ENCODE assay signal across 11 mouse cellular contexts in the genomic region with DNA sequence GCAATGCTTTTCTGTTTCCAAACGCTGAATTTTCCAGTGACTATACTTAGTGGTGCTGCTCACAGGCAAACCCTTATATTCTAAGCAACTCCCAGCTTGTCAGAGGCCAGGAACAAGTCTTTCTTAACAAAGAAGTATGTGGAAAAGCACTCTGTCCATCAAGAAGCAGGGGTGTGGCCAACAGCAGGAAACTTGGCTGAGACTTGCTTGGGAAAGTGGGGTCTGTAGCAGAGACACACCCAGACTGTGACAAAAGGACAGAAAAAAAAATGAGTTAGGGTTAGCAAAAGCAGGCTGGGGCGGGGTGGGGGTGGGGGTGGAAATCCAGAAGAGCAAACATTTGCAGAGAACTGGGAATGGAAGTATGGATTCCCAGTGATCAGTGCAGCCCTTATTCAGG. TPM values are rescaled to one million over a fixed set of nuclear protein-coding genes. Genes with fewer than 3 reads are reported as not detected.
DNase-seq lines count a peak whose midpoint lies in the region; ATAC-seq lines count a peak whose summit lies in the region.
"Had no signal": no experiment of that assay in that cellular context is flagged by ENCODE, and none has a peak within 500 bp of the region (broad histone marks: within the 10 kb centered on the region; RNA-seq: fewer than 3 reads in every experiment).

No protein-coding gene starts in this region.

- WGBS in intestine, embryonic 15.5 days = 29% methylated on average over 2 of the region's 2 CpGs
- 24% methylated on average over 2 of the region's 2 CpGs for WGBS in intestine, embryonic 16.5 days
- 35% methylated on average over 2 of the region's 2 CpGs for WGBS in embryonic facial prominence, embryonic 12.5 days
- WGBS in kidney, embryonic 15.5 days = 33% methylated on average over 2 of the region's 2 CpGs

- no peaks in the 10 kb centered on the region for H3K4me1 ChIP-seq in intestine, embryonic 15.5 days (replicated peaks)
- H3K4me1 ChIP-seq in intestine, embryonic 16.5 days (ENCODE audit: control insufficient read depth, insufficient read depth, low read length) = no peaks in the 10 kb centered on the region
- H3K4me1 ChIP-seq in embryonic facial prominence, embryonic 12.5 days = peaks cover 4% of the 10 kb centered on the region; the same call in 1 of the 2 replicates
- H3K4me1 ChIP-seq in kidney, embryonic 15.5 days = peaks cover 13% of the 10 kb centered on the region

- H3K27ac ChIP-seq in intestine, embryonic 15.5 days = no peak overlapping the region
- H3K27ac ChIP-seq in intestine, embryonic 16.5 days (ENCODE audit: low read length) = no peak overlapping the region
- 0 out of 2 replicates have a peak overlapping the region, but pooled peaks have one; percentile 25 for H3K27ac ChIP-seq in embryonic facial prominence, embryonic 12.5 days
- H3K27ac ChIP-seq in kidney, embryonic 15.5 days = 0 out of 2 replicates have a peak overlapping the region, but pooled peaks have one; percentile 52
- H3K27ac ChIP-seq: midbrain, embryonic 12.5 days had no signal

- H3K9me3 ChIP-seq in intestine, embryonic 15.5 days = no peaks in the 10 kb centered on the region
- no peaks in the 10 kb centered on the region for H3K9me3 ChIP-seq in intestine, embryonic 16.5 days (ENCODE audit: control insufficient read depth, low read length)
- no peaks in the 10 kb centered on the region for H3K9me3 ChIP-seq in embryonic facial prominence, embryonic 12.5 days
- H3K9me3 ChIP-seq in kidney, embryonic 15.5 days (replicated peaks) = no peaks in the 10 kb centered on the region
- H3K9me3 ChIP-seq: midbrain, embryonic 12.5 days had no signal

- no peak overlapping the region for H3K4me3 ChIP-seq in intestine, embryonic 15.5 days (replicated peaks)
- H3K4me3 ChIP-seq in intestine, embryonic 16.5 days (ENCODE audit: low read length) = no peak overlapping the region
- H3K4me3 ChIP-seq in embryonic facial prominence, embryonic 12.5 days = no peak overlapping the region
- H3K4me3 ChIP-seq in kidney, embryonic 15.5 days (replicated peaks) = no peak overlapping the region
- H3K4me3 ChIP-seq: midbrain, embryonic 12.5 days had no signal

- H3K9ac ChIP-seq in intestine, embryonic 15.5 days = no peak overlapping the region
- H3K9ac ChIP-seq in intestine, embryonic 16.5 days (ENCODE audit: low read depth, low read length) = no peak overlapping the region
- H3K9ac ChIP-seq in embryonic facial prominence, embryonic 12.5 days = no peak overlapping the region
- no peak overlapping the region for H3K9ac ChIP-seq in kidney, embryonic 15.5 days
- H3K9ac ChIP-seq: midbrain, embryonic 12.5 days had no signal

- H3K4me2 ChIP-seq in intestine, embryonic 15.5 days (replicated peaks) = no peak overlapping the region
- H3K4me2 ChIP-seq in intestine, embryonic 16.5 days (ENCODE audit: low read depth, low read length) = no peak overlapping the region
- no peak overlapping the region for H3K4me2 ChIP-seq in embryonic facial prominence, embryonic 12.5 days (replicated peaks)
- H3K4me2 ChIP-seq in kidney, embryonic 15.5 days = no peak overlapping the region
- H3K4me2 ChIP-seq: midbrain, embryonic 12.5 days had no signal

- no peaks in the 10 kb centered on the region for H3K36me3 ChIP-seq in intestine, embryonic 15.5 days
- no peaks in the 10 kb centered on the region for H3K36me3 ChIP-seq in intestine, embryonic 16.5 days (ENCODE audit: control insufficient read depth, insufficient read depth, low read length)
- H3K36me3 ChIP-seq in embryonic facial prominence, embryonic 12.5 days = no peaks in the 10 kb centered on the region
- no peaks in the 10 kb centered on the region for H3K36me3 ChIP-seq in kidney, embryonic 15.5 days
- H3K36me3 ChIP-seq: midbrain, embryonic 12.5 days had no signal

- DNase-seq in lung, postnatal 25 days (ENCODE audit: low spot score) = peak; percentile 51
- DNase-seq in c-Kit-positive CD71-positive TER-119-positive erythroid progenitor cells, embryonic 14.5 days (ENCODE audit: low spot score) = no peak
- DNase-seq in left cerebral cortex, adult 11 months (ENCODE audit: low spot score) = no peak
- DNase-seq in left cerebral cortex, adult 18-20 months (ENCODE audit: low spot score in 2 of 2) = no peak
- DNase-seq: adrenal gland, adult 2 months had no signal

- no peaks in the 10 kb centered on the region for H3K27me3 ChIP-seq in intestine, embryonic 15.5 days (replicated peaks)
- H3K27me3 ChIP-seq in intestine, embryonic 16.5 days (replicated peaks; ENCODE audit: control insufficient read depth, insufficient read depth, low read length) = no peaks in the 10 kb centered on the region
- no peaks in the 10 kb centered on the region for H3K27me3 ChIP-seq in embryonic facial prominence, embryonic 12.5 days
- H3K27me3 ChIP-seq in kidney, embryonic 15.5 days = no peaks in the 10 kb centered on the region
- H3K27me3 ChIP-seq: CH12.LX; midbrain, embryonic 12.5 days had no signal

- ATAC-seq in intestine, embryonic 15.5 days = peak; percentile 55
- no peak for ATAC-seq in intestine, embryonic 16.5 days
- no peak for ATAC-seq in embryonic facial prominence, embryonic 12.5 days (ENCODE audit: insufficient number of reproducible peaks, insufficient read depth, low FRiP score, low TSS enrichment)
- ATAC-seq in kidney, embryonic 15.5 days (replicated peaks; ENCODE audit: low FRiP score) = peak; percentile 54; the same call in 1 of the 2 replicates

RNA-seq across cellular contexts. Expression of gene Fstl1, which starts 23.8 kb away (rescaled TPM):
- 232 and 269 TPM in 2 replicates for polyA plus RNA-seq in intestine, embryonic 15.5 days (2015; fragmentation: Nextera tagmentation; extraction: Ambion mirVana)
- 208 and 225 TPM in 2 replicates for polyA plus RNA-seq in intestine, embryonic 16.5 days (2015; fragmentation: Nextera tagmentation; extraction: Ambion mirVana)
- 512 and 537 TPM in 2 replicates for polyA plus RNA-seq in embryonic facial prominence, embryonic 12.5 days (2016; fragmentation: Nextera tagmentation; extraction: Ambion mirVana)
- polyA plus RNA-seq in kidney, embryonic 15.5 days (2015; fragmentation: Nextera tagmentation; extraction: Ambion mirVana) = 557 and 571 TPM in 2 replicates
- 10 to 100 TPM; 27.6 to 27.9 TPM for total RNA-seq in left cerebral cortex, adult 18-20 months (2021)

Comparison
In these comparisons a context has a peak if more than half of its experiments do, and no peak if none do; other contexts are left out.
1. ATAC-seq: peak in intestine, embryonic 15.5 days (single experiment) and kidney, embryonic 15.5 days (single experiment); none in intestine, embryonic 16.5 days (single experiment) and embryonic facial prominence, embryonic 12.5 days (single experiment).
2. H3K27ac ChIP-seq: peak in embryonic facial prominence, embryonic 12.5 days (single experiment) and kidney, embryonic 15.5 days (single experiment); none in intestine, embryonic 15.5 days (single experiment) and intestine, embryonic 16.5 days (single experiment).